Mouse (Mus musculus): Measurements from ENCODE around the gene Dennd1a. TPM values are rescaled to one million over a fixed set of nuclear protein-coding genes. Genes with fewer than 3 reads are reported as not detected.

The Dennd1a gene
- polyA plus RNA-seq, 1 experiment, result 47.8 TPM

DNA sequence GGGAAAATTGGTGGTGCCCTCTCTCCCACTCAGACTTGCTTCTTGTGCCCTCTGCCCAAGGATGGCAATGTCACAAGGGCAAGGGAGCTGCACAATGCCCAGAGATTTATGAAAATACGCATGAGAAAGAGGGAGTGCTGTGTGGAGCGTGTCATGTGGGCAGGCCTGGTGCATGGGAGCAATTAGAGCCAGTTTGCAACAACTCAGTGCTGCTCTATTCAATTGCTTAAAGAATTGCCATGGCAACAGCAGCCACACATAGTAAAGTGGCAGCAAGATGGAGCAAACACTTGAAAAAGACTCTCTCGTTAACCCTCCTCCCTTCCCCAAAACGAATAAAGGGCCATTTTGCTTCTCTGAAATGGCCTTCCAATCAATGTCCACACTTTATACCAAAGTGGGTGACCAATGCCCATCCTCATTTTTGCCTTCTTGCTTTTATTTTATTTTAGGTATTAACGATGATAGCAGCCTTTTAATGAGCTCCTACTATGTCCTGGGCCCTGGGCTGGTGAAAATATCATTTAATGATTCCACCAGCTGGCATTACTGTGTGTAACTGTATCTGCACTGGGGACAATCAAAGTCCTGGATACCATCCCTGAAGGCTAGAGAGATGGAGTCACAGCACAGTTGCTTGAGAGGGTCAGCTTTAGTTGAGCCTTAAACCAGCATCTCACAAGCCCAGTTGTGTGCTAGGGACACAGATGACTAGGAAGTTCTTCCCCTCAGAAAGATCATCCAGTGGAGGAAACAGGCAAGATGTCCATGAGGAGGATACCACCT is 378.3 kb downstream of the Dennd1a start:
- peak; percentile 33 to 56 for DNase-seq (ENCODE audit: extremely low spot score in 1 of 2, low spot score in 1 of 2)

DNA sequence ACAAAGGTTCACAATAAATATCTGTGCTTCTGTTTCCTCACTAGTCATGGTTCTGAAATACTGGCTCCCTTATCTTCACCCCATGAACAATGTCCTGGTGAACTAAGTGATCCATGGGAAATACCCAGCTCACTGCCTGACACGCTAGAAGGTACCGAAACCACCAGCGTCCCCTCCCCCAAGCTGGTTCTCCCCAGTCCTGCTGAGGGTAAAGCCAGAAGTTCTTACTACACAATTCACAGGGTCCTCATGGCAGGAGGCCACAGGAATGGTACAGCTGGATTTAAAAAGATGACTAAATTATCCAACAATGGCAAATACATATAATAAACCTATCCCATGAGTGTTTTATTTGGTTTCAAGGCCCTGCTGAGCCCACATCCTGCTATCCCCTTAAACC is 378.9 kb downstream of the Dennd1a start:
- no peak for DNase-seq (ENCODE audit: extremely low spot score in 1 of 2, low spot score in 1 of 2)

DNA sequence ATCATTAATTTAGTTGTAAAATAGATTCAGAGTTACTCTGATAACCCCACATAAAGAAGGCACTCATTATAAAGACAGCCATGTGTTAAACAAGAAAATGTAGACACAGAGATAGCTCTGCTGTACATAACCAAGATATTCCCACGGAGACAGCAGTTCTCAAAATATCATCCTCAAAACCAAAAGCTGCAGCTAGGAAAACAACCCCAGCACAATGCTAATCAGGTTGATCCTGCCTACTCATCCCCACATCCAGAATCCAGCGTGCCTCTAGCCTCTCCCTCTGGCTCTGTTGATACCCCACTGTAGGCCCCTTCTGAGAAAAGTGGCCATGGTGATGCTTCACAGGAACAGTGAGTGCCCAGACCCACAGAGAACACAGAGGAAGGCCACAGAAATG is 380.9 kb downstream of the Dennd1a start:
- DNase-seq (ENCODE audit: extremely low spot score in 1 of 2, low spot score in 1 of 2), result peak; percentile 28 to 52

DNA sequence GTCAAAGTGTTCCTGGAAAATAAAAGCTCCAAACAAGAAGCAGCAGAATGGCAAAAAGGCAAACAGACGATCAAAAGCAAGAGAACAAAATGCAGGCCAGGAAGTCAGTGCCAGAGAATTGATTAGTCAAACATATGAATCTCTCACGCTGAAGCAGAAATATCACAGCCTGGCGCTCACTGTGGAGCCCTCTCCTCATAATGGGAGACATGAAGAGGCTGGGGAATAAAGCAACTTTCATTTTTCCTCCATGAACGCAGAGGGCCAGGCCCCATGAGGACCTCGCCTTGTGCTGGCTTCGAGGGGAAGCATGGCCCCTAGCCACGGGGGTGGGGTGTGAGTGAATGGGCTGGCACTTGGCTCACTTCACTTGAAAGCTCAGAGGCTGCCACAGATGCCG is 383.9 kb downstream of the Dennd1a start:
- DNase-seq (ENCODE audit: extremely low spot score in 1 of 2, low spot score in 1 of 2), result no peak

DNA sequence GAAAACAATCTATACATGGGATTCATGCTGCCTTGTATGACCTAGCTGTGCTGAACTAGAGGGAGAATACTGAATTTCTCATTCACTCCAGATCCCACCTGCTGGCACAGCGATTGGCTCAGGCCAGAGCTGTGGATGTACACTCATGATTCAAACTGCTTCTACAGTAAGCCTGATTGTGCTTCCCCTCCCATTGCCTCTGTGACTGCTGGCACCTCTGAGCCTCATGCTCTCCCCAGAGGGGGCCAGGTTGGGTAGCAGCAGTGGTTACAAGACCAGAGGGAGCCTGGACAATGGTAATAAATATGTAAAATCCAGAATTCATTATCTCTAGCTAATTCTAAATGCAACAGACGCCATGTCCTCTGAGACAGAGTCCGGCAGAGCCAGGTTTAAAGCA is 404.0 kb downstream of the Dennd1a start:
- no peak for DNase-seq (ENCODE audit: extremely low spot score in 1 of 2, low spot score in 1 of 2)

DNA sequence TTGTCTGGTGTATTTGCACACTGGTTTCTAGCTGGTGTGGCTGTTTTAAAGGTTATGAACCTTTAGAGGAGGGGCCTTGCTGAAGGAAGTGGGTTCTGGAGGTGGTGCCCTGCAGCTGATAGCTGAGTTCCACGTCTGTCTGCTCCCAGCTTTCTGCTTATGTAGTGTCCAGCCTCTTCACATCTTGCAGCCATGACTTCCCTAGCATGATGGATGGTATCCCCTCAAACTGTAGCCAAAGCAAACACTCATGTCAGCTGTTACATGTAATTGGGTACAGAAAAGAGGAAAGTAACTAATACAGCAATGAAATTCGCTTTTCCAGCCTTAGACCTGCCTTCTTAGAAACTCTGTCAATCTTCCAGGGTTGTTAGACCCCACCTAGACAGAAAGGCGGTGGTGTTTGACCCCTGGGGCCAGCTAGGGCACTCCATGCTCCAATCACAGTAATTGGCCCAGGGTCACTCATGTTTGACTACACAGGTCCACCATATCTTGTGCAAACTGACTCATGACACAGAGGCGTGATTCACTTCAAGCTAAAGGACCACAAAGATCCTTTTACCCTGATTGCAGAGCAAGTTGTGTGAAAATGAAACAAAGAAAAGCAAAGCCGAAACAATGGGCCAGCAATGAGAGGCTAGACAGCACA is 405.8 kb downstream of the Dennd1a start:
- no peak for DNase-seq (ENCODE audit: extremely low spot score in 1 of 2, low spot score in 1 of 2)

DNA sequence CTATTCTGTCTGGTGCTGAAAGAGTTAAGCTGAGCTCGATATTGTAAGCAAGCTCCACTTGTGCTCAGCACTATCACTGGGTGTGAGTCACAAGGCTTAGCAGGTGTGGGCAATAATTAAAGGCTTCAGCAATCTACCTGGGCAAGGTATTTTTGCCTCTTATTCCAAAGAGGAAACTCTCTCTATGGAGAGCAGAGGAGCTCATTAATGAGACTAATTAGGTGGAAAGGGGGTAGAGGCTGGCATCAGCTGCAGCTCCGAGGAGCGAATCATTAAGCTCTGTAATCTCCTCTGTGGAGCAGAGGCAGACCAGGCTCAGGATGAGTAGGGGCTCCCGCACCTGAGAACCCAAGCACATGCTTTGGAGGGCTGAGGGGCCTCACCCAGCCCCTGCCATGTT is 407.5 kb downstream of the Dennd1a start:
- DNase-seq (ENCODE audit: extremely low spot score in 1 of 2, low spot score in 1 of 2), result no peak

DNA sequence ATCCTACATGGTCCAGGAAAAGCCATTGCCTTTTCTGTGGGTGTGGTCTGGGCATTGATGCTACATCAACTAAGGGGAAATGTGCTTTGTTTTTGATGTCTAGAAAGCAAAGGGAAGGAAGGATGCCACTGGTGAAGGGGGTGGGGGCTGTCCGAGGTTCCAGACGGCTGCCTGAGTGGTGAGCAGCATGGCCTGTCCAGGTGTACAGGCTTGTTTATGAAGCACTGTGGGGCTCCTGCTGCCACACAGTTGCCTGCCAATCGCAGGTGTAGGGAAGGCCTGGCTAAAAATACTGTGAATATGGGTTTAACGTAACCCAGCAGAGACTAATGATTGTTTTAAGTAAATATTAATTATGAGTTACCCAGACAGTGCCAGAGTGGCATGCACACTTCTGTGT is 414.4 kb downstream of the Dennd1a start:
- DNase-seq (ENCODE audit: extremely low spot score in 1 of 2, low spot score in 1 of 2), result no peak

DNA sequence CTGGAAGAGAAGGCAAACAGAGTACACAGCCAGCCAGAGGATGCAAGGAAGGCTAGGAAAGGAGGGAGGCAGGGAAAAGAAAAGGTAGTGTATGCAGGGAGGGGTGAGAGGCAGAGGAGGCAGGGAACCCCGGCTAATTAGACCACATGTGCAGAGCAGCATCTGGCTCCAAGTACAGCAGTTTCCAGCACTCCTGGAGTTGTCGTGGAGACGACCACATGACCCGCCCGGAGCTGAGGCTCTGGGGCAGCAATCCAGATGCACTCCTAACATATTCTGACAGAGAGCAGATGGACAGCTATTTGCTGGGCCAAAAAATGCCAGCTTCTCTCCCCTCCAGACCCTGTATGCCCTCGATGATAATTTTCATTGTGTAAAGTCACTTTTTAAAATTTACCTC is 417.6 kb downstream of the Dennd1a start:
- DNase-seq (ENCODE audit: extremely low spot score in 1 of 2, low spot score in 1 of 2), result peak in 1 of 2 experiments; percentile 14

DNA sequence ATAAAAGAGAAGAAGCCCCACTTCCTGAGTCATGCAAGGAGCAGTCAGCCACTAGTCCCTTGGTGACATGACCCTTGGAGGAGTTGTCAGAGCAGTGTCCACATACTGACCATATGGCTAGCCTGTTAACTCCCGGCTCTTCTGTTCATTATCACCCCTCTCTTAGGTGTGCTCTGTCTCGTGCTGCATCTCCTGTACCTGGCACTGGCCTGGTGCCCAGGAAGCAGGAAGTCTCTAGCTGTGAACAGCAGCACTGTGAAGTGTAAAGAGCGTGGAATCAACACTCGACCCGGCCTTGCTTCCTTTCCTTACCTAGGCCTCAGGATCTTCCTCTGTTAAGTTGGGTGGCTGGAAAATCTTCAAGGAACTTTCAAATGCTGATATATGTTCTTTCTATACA is 419.8 kb downstream of the Dennd1a start:
- DNase-seq (ENCODE audit: extremely low spot score in 1 of 2, low spot score in 1 of 2), result no peak

DNA sequence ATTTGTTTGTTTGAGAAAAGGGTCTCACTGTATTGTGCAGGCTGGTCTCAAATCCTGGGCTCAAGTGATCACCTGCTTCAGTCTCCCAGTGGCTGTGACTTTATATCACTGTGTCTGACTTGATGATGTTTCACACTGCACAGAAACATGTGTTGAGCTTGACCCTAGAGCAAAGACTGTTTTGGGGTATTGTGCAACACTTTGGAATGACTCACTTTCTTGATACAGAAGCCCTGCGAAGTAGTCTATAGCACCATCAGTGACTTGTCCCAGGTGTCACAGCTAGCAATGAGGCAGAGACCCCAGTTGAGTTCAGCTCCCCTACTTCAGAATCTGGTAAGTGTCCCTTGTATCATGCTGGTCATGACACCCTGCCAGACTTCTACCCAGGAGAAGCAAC is 429.7 kb downstream of the Dennd1a start:
- DNase-seq (ENCODE audit: extremely low spot score in 1 of 2, low spot score in 1 of 2), result no peak

DNA sequence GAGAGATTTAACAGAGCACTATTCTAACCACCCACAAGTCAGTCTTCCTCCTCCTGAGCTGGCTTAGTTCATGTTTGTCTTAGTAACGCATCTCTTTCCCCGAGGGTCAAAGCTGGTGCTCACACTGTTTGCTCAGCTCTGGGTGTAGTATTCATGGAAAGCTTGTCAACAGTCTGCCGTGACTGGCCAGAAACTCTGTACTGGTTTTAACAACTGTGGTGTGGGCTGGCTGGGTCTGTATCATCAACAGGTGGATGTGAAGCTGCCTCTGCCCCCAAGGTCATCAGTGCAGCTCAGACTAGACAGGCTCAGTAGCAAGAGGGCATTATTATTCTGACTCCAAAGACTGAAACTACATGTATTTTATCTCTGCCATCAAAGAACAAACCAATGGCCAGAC is 430.2 kb downstream of the Dennd1a start:
- no peak for DNase-seq (ENCODE audit: extremely low spot score in 1 of 2, low spot score in 1 of 2)

DNA sequence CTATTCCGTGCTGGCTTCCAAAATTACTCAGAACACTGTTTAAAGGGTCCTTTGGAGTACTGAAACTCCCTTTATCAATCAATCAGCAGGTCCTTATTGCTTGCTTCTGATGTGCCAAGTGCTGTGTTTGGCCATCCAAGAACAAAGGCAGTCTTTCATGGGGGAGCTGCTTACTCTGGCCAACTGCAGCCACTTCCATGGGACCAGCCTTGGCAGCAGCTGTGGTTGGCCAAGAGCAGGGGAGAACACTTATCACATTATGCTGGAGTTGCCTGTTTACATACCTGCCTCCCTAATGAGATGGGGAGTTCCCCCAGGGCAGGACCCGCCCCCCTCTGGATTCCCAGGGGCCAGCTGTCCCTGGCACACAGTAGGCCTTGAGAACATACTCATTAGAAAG is 432.0 kb downstream of the Dennd1a start:
- DNase-seq (ENCODE audit: extremely low spot score in 1 of 2, low spot score in 1 of 2), result peak in 1 of 2 experiments; percentile 27

DNA sequence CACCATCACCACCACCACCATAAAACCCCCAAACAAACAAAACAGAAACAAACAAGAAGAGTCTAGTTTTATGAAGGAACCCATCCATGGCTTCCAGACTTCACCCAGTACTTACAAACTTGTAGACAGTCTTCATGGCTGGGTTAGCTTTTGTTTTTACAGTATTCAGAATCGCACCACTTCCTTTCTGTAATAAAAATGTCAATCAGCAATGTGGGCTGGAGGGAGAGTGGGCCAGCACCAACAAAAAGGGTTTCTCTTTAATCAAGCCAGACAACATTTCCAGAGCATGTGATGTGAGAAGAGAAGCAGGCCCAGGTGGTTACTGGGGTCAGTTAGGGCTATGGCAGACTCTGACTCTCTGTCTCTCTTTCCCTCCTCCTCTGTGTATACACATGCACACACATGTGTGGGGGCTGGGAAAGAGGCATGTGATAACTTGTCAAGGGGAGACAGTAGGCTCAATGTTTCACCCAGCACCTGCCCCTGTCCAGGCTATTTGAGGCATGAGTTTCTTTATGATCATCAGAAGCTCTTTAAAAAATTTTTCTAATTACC is 433.2 kb downstream of the Dennd1a start:
- DNase-seq (ENCODE audit: extremely low spot score in 1 of 2, low spot score in 1 of 2), result no peak

DNA sequence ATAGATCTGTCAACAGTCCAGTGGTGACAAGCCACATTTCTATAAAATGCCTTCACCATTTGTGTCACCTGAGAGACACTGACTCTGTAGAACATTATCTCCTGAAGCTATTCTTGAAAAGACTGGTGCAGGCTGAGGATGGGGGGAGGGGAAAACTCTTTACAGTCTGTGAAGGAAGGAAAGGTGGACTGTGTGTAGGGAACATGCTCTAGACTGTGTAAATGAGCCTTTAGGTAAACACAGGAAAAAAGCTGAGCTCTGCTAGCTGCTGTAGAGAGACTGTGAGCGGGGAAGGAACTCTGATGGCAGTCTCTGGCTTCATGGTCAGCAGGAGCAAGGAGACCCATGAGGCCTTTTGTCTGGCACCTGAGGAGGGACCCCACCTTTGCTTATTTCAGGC is 436.6 kb downstream of the Dennd1a start:
- no peak for DNase-seq (ENCODE audit: extremely low spot score in 1 of 2, low spot score in 1 of 2)

DNA sequence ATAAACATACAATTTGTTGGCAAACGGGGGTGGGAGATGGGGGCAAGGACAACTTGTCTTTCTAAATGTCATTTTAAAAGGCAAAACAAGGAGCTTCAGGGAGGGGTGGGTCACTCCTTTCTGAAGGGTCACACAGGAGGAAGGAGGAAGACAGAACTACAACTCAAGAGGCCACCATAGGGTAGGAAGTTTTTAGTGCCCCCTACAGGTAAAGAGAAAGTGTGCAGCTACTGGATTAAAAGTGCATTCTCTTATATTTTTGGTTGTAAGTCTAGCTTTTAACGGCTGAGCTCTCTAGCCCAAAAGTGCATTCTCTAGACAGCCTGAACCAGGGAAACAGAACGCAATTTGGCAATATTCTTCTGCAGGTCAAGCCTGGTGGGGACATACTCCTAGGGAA is 437.8 kb downstream of the Dennd1a start:
- no peak for DNase-seq (ENCODE audit: extremely low spot score in 1 of 2, low spot score in 1 of 2)

DNA sequence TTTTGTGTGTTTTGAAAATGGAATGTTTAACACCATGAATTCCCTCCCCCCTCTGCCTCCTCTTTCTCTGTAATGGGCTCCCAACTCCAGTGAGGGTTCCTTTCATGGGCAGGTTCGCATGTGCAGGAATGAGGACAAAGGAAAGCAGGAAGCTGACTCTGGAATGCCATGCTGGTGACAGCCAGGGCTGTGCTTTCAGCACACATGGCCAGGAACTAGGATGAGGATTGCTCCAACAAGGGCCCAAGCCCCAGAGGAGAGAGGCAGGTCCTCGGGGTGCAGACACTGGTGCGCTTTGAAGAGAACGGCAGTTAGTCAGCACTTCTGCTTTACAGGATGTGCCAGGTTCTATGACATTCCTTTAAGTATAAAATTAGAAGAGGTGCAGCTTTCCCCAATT is 444.5 kb downstream of the Dennd1a start:
- peak in 1 of 2 experiments; percentile 33 for DNase-seq (ENCODE audit: extremely low spot score in 1 of 2, low spot score in 1 of 2)

DNA sequence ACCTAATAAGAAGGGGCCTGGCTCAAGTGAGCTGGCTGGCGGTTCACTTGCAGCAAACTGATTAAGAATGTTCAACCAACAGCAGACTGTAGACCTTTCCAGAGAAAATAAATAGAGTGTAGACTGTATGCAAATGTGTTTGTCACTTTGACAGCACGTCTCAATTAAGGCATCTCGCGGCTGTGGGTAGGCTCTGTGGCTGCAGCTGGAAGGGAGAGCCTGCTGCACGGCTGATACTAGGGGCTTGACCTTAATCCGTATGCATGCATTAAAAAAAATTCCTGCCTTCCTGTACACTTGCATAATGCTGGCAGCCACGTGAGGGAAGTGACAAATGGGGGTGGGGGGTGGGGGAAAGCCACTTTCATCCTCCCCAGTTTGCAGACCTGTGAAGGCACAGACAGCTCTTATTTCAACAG is 445.0 kb downstream of the Dennd1a start:
- DNase-seq (ENCODE audit: extremely low spot score in 1 of 2, low spot score in 1 of 2), result peak in 1 of 2 experiments; percentile 20

DNA sequence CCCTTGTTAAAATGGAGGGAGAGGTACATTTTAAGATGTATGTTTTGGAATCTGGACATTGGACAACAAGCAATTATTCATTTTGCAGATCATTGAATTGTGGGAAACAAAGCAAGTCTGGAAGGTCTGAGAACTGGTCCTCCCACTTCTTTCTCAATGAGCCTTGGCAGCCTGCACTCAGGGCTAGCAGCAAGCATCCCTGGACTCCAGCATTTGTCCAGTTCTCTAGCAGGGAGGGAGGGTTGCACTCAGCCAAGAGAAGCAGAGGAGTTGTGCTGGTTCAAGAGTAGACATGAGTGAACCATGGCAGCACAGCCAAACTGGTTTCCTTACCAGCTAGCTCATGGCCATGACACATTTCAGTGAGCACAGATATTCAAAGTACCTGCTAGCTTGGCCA is 447.3 kb downstream of the Dennd1a start:
- DNase-seq (ENCODE audit: extremely low spot score in 1 of 2, low spot score in 1 of 2), result no peak

DNA sequence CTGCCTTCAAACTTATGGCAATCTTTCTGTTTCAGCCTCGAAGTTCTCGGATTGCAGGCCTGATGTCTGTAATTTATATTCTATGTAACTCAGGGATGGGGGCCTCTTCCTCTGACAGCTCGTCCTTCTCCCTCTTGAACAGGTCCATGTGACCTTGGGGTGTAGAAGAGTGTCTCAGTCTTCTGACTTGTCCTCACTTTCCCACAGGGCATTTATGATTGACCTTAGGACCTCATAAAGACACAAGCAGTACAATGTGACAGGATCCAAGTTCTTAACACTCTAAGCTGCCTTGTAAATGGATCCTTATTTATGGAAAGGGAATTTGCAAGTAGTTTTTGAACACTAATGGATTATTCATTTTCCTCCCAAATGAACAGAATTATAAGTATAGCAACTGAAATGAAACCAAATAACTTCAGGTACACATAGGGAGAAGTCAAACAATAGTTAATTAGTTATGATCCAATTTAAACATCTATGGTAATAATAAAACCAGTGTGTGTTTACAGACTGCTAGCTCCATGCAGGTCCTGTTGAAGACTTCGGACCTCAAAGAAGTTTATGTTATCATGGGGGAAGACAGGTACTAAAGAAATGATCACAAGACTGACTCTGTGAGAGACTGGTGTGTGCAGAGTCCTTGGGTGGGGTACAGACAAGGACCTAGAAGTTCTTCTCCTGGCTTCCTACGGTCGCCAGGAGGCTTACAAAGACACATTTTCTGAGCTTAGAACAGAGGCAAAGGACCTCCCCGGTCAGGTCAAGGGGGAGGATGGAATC is 448.8 kb downstream of the Dennd1a start:
- DNase-seq (ENCODE audit: extremely low spot score in 1 of 2, low spot score in 1 of 2), result no peak

DNA sequence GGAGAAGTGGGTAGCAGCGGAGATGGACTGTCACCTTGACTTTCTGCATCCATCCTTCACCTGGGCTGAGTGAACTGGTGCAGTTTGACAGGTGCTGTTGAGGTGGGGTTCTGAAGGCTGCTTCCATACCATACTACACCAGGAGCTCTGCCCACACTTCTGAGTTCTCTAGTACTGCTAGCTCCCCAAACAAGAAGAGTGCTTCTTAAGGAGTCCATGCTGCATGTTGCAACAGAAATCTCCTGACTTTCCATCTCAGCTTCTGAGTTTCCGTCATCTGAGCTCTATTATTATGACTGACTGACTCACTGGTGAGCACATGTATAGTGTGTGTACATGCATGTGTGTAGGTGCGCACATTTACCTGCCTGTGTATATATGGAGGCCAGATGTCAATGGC is 449.6 kb downstream of the Dennd1a start:
- no peak for DNase-seq (ENCODE audit: extremely low spot score in 1 of 2, low spot score in 1 of 2)

Measured in frontal cortex, adult 2 months (tissue).